Mouse (Mus musculus) cortical plate, adult 2 months (tissue): ENCODE results near the gene Ccdc3. TPM values are rescaled to one million over a fixed set of nuclear protein-coding genes. Genes with fewer than 3 reads are reported as not detected.

Source experiments
- H3K27ac ChIP-seq: fragments of 200-500 bp; 2 replicates; pipeline ENCODE4 v1.5.1; 2012; ENCODE audit warnings: low read length, control low read depth, inconsistent platforms; ENCODE audit not compliant: insufficient read depth
- H3K4me1 ChIP-seq: fragments of 200-500 bp; 2 replicates; pipeline ENCODE4 v1.6.1; 2011; ENCODE audit warnings: low read length; ENCODE audit not compliant: control insufficient read depth, insufficient read depth
- H3K4me3 ChIP-seq: fragments of 200-500 bp; 2 replicates; pipeline ENCODE4 v1.5.1; 2011; ENCODE audit warnings: mild to moderate bottlenecking, low read length, control low read depth; ENCODE audit not compliant: insufficient read depth
- CTCF ChIP-seq: fragments of 200-500 bp; IDR thresholded peaks from 2 replicates; pipeline ENCODE4 v1.5.1; 2011; ENCODE audit warnings: mild to moderate bottlenecking, control low read depth, low read length; ENCODE audit not compliant: insufficient read depth; ENCODE audit errors: extremely low read depth
- POLR2A ChIP-seq: fragments of 200-500 bp; IDR thresholded peaks from 2 replicates; pipeline ENCODE4 v1.6.1; 2011; ENCODE audit warnings: mild to moderate bottlenecking, low read length, control low read depth; ENCODE audit not compliant: insufficient read depth; ENCODE audit errors: extremely low read depth
- polyA plus RNA-seq: library from polyadenylated mRNA; depleted of rRNA; stranded (reverse); fragments of >200 nt; gene quantifications from 2 replicates; pipeline ENCODE4 v1.2.3, GENCODE M21; 2012

Ccdc3 gene
- polyA plus RNA-seq, 1 experiment, result 11.4 TPM

DNA sequence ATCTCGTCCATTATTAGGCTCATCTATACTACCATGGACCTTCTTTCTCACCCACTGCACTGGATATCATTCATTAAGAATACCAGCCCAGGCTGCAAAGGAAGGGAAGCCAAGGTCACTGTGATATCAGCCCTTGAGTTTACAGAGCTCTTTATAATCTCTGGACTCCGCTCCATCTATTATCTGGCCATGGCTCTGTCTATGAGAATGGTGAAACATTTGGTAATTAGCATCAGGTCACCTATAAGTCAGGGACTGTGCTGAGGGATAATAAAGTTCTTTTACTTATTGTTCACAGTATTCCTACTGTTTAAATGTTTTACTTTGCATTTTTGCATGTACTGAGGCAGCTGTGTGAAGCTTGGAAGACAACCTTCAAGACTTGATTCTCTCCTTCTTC is 35.2 kb downstream of the Ccdc3 start:
- no peak overlapping the region for H3K27ac ChIP-seq
- peaks cover 1% of the 10 kb centered on the region; the same call in 1 of the 2 replicates for H3K4me1 ChIP-seq
- H3K4me3 ChIP-seq, result no peak overlapping the region
- TF ChIP-seq POLR2A (no peak), CTCF (no peak)

DNA sequence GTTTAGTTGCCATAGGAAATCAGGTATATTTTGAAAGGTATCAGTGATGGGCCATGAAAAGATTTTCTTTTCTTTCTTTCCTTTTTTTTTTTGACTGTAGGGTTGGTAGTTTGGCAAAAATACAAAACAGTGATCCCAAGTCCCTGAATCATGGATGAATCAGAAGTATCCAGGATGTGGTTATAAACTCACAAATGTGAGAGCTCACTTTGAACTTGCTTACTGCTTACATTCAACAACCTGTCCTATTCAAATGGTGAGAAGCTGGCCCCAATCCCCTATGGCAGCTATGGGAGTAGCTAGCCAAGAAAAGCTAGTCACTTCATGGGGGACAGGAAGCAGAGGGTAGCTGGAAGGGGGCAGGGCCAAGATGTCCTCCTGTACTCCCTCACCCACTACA is 37.1 kb downstream of the Ccdc3 start:
- Histone ChIP-seq H3K4me1 (peaks cover 1% of the 10 kb centered on the region; the same call in 1 of the 2 replicates), H3K4me3 (no peak overlapping the region), H3K27ac (no peak overlapping the region)
- TF ChIP-seq POLR2A (no peak), CTCF (no peak)

DNA sequence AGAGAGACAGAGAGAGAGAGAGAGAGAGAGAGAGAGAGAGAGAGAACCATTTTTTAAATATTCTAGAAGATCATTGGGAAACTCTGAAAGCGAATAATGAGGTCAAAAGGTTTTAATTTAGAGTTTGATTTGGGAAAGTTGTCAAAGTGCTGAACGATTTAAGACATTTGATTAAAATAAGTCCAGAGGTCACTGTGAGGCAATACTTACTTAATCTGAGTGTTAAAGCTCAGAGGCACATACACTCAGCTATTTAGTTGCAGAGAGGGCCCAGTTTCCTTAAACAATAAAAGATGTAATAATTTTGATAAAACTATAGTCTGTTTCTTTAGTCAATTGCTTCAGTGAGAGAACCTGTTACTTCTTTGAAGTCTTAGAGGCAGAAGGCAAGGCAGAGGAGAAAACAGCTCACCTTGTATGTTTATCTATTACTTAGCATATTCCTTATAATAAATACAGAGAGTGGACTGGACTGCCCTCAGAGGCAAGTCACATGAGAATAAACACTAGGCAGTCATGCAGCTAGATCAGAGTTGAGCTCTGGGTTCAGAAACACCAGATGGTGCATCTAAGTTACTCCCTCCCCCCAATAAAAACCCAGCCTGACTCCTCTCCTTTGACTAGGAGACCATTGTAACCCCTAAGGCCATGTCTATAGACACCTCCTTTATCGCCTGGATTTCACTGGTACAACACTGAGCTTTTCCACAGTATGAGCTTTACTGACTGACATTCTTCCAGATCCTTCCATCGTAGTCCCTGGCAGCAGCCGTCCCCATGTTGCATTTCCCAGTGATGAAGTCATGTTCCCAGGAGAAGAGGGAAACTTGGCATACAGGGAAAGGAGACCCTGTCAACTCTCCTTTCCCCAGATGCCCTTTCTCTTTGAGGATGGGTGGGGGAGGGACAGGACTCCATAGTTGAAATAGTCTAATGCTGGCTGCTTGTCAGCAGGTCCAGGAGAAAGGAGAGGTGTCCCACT is 44.2 kb downstream of the Ccdc3 start:
- H3K27ac ChIP-seq, result no peak overlapping the region
- TF ChIP-seq POLR2A, result no peak
- TF ChIP-seq CTCF, result no peak
- H3K4me3 ChIP-seq, result no peak overlapping the region
- no peaks in the 10 kb centered on the region for H3K4me1 ChIP-seq

DNA sequence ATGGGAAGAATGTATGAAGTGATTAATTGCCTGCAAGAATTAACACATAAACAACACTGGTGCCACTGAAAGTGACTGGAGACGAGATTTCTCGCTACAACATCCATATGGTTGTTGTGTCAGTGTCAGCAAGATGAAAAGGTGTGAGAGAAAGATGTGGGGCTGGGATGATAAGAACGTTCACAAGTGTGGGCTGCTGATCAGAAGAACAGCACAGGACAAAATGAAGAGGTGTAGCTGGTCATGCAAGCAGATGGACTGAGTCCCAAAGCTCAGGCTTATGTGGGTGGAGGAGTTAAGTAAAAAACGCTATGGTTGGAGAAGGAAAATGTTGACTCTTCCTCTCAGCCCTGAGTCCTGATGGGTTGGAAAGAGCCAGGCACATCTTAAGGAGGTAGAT is 46.6 kb downstream of the Ccdc3 start:
- Histone ChIP-seq H3K27ac (no peak overlapping the region), H3K4me3 (no peak overlapping the region), H3K4me1 (no peaks in the 10 kb centered on the region)
- TF ChIP-seq CTCF, result no peak
- TF ChIP-seq POLR2A, result no peak

DNA sequence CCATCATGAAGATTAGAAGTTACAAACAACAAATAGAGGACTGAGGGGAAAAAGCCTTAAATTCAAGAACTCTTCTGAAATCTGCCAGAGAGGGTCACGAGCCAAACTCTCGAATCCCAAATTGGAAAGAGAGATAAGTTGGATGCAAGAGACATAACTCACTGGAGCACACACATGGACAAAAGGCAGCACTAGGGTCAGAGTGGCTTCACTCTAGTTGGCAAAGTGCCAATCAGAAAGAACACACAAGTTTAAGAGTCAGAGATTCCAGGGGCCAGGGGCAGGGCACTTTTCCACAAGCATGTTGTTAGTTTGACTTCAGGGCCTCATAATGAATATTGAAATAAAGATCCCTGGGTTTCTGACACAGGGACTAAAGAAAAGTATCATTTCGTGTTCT is 48.1 kb downstream of the Ccdc3 start:
- Histone ChIP-seq H3K4me3 (no peak overlapping the region), H3K27ac (no peak overlapping the region), H3K4me1 (no peaks in the 10 kb centered on the region)
- TF ChIP-seq POLR2A (no peak), CTCF (no peak)

DNA sequence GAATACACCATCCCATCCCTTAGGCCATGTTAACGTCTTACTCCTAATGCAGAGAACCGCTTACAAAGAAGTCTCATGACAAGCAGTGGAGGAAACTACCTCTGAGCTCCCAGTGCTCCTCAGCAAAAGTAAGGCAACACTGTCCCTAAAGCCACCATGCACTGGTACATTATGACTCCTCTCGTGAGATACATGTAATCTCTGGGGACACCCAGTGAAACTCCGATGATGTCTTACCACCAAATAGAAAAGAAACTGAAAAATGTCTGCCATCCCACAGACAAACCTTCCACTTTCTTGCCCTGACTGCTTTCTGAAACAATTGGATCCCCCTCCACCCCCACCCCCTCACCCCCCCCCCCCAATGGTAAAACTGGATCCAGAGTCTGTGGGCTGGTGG is 54.6 kb downstream of the Ccdc3 start:
- TF ChIP-seq CTCF, result no peak
- no peak for TF ChIP-seq POLR2A
- H3K4me1 ChIP-seq, result no peaks in the 10 kb centered on the region
- no peak overlapping the region for H3K4me3 ChIP-seq
- no peak overlapping the region for H3K27ac ChIP-seq

DNA sequence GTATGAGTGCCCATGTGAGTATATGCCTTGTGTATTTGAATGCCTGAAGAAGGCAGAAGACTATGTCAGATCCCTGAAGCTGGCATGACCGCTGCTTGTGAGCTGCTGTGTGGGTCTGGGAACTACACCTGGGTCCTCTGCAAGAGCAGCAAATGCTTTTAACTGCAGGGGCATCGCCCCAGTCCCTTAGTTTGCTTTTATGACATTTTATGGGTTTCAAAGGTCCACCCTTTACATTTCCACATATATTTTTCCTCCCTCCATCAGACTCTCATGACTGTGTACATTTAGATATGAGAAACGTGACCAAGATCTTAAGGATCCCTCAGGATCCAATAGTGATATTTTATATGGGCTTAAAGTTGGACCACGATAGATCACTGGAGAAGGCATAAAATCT is 55.5 kb downstream of the Ccdc3 start:
- no peak overlapping the region for H3K27ac ChIP-seq
- no peaks in the 10 kb centered on the region; the same call in 1 of the 2 replicates for H3K4me1 ChIP-seq
- TF ChIP-seq POLR2A (no peak), CTCF (no peak)
- H3K4me3 ChIP-seq, result no peak overlapping the region

DNA sequence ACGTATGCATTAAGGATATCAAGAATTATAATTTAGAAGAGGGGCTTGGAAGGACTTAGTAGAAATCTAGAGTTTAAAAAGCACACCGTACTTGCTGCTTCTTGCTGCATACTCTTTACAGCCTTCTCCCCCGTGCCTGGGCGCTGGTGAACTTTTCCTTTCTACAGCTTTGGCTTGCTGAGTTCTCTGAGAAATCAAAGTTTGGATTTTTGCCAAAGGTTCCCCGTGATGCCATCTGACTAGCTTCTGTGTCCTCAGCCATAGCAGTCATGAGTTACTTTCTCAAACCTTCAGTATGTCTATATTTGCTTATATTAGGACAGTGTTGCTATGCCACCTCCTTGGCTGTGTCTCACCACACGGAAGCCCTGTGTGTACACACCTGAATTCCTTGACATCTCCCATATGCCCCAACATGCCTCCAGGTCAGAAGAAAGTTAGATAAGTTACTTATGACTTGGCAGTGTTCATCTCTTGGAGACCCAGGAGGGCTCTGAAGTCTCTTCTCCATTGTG is 57.2 kb downstream of the Ccdc3 start:
- H3K4me3 ChIP-seq, result no peak overlapping the region
- no peak for TF ChIP-seq CTCF
- TF ChIP-seq POLR2A, result no peak

DNA sequence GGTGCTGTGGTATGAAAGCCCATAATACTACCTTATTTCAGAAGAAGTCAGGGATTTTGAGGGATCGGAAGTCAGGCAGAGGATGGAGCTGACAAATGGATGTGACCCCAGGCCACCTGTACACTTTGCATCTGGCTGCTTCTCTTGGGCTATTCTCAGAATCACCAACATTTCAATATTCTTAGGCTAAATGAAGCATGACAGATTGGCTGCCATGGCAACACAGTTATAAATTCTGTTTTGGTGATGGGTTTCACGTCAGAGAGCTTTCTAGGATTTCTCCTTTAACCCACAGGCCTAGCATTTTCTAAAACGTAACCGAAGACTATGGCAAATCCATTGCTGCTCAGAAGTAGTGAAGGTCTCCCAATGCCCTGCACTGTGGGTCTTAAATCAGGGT is 59.9 kb downstream of the Ccdc3 start:
- Histone ChIP-seq H3K27ac (no peak overlapping the region), H3K4me3 (no peak overlapping the region)
- TF ChIP-seq POLR2A (no peak), CTCF (no peak)

More for the DNA sequence above, 57.2 kb downstream of the Ccdc3 start:
- H3K4me1 ChIP-seq, result no peaks in the 10 kb centered on the region; the same call in 1 of the 2 replicates
- H3K27ac ChIP-seq, result no peak overlapping the region

DNA sequence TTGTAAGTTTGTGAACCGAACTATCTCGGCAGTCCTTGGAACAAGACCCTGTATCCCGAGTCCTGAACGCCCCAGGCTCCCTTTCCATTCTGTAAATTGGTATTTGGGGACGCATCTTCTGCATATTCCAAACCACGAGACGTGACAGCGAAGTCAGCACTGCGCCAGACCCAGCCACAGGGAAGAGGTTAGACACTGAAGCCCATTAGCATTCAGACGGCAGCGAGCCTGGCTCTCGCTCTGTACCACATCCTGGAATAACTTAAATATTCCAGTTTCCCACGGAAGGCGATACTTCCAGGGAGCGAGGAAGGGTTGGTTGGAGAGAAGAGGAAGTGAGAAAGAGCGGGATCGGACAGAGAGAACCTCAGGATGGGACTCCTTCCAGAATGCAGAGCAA is 61.7 kb downstream of the Ccdc3 start:
- TF ChIP-seq CTCF (no peak), POLR2A (no peak)
- H3K27ac ChIP-seq, result no peak overlapping the region
- no peaks in the 10 kb centered on the region; the same call in 1 of the 2 replicates for H3K4me1 ChIP-seq
- H3K4me3 ChIP-seq, result no peak overlapping the region

More for the DNA sequence above, 59.9 kb downstream of the Ccdc3 start:
- H3K4me1 ChIP-seq, result no peaks in the 10 kb centered on the region; the same call in 1 of the 2 replicates
